Mouse (Mus musculus): ENCODE results near the gene Ngly1. TPM values are rescaled to one million over a fixed set of nuclear protein-coding genes. Genes with fewer than 3 reads are reported as not detected.

Ngly1 gene
- polyA plus RNA-seq, 1 experiment from 2014 or later: 30.4 TPM

GRCm38 (mm10) chr14:16245127-16245526, 4.0 kb upstream of the Ngly1 start:
- no peaks in the 10 kb centered on the region for H3K27me3 ChIP-seq (ENCODE audit: insufficient read depth, low read length)
- ATAC-seq (ENCODE audit: insufficient read depth) (no peak), DNase-seq (no peak)

DNA sequence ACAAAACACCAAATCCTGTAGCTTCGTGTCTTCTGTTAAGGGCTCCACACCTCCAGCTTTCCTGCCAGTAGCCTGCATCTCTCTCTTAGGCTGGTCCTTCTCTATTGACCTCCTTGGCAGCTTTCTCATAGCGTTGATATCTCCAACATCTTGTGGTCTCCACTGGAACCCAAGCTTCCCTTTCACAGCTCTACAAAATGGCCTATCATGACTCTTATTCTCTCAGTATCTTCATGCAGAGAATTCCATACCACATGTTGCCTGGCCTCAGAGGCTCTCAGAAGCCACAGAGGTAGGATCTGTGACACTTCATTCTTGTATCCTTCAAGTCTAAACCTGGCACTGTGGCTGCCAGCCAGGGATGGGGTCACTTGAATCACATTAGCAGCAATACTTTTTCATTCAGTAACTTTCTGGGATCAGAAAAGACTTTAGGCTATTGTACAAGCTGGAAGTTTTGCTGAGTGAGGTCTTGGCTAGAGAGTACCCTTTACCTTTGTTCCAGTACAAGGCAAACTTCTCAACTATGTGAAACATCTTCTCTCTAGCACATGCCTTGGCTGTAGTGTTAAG, 2.7 kb upstream of the Ngly1 start:
- Histone ChIP-seq H3K9ac (no peak overlapping the region), H3K9me3 (ENCODE audit: low read depth, low read length) (no peaks in the 10 kb centered on the region), H3K36me3 (ENCODE audit: insufficient read depth) (no peaks in the 10 kb centered on the region), H3K4me1 (ENCODE audit: insufficient read depth) (peaks cover 13% of the 10 kb centered on the region), H3K4me2 (no peak overlapping the region), H3K27ac (ENCODE audit: low read depth) (no peak overlapping the region), H3K4me3 (ENCODE audit: low read depth, low read length) (no peak overlapping the region), H3K27me3 (ENCODE audit: insufficient read depth, low read length) (no peaks in the 10 kb centered on the region)
- no peak for TF ChIP-seq CTCF (IDR thresholded peaks at IDR 0.05; ENCODE audit: low read depth)
- DNase-seq (no peak), ATAC-seq (ENCODE audit: insufficient read depth) (no peak)
- WGBS: 82% methylated on average over 2 of the region's 2 CpGs

More at GRCm38 (mm10) chr14:16245127-16245526, 4.0 kb upstream of the Ngly1 start:
- Histone ChIP-seq H3K4me2 (no peak overlapping the region), H3K9ac (no peak overlapping the region), H3K4me3 (ENCODE audit: low read depth, low read length) (no peak overlapping the region), H3K27ac (ENCODE audit: low read depth) (no peak overlapping the region), H3K9me3 (ENCODE audit: low read depth, low read length) (no peaks in the 10 kb centered on the region), H3K4me1 (ENCODE audit: insufficient read depth) (peaks cover 8% of the 10 kb centered on the region), H3K36me3 (ENCODE audit: insufficient read depth) (no peaks in the 10 kb centered on the region)
- WGBS: 44% methylated on average over 1 of the region's 1 CpGs
- TF ChIP-seq CTCF (IDR thresholded peaks at IDR 0.05; ENCODE audit: low read depth): no peak

GRCm38 (mm10) chr14:16248135-16248534, 945 bp upstream of the Ngly1 start:
- Histone ChIP-seq H3K36me3 (ENCODE audit: insufficient read depth) (no peaks in the 10 kb centered on the region), H3K4me3 (ENCODE audit: low read depth, low read length) (peak overlapping the region; percentile 67; the same call in 1 of the 2 replicates), H3K9ac (no peak overlapping the region), H3K27ac (ENCODE audit: low read depth) (no peak overlapping the region), H3K27me3 (ENCODE audit: insufficient read depth, low read length) (no peaks in the 10 kb centered on the region), H3K9me3 (ENCODE audit: low read depth, low read length) (no peaks in the 10 kb centered on the region), H3K4me2 (peak overlapping the region; percentile 86), H3K4me1 (ENCODE audit: insufficient read depth) (peaks cover 13% of the 10 kb centered on the region)
- WGBS: 66% methylated on average over 3 of the region's 3 CpGs
- no peak for TF ChIP-seq CTCF (IDR thresholded peaks at IDR 0.05; ENCODE audit: low read depth)
- ATAC-seq (ENCODE audit: insufficient read depth): no peak
- DNase-seq: no peak

DNA sequence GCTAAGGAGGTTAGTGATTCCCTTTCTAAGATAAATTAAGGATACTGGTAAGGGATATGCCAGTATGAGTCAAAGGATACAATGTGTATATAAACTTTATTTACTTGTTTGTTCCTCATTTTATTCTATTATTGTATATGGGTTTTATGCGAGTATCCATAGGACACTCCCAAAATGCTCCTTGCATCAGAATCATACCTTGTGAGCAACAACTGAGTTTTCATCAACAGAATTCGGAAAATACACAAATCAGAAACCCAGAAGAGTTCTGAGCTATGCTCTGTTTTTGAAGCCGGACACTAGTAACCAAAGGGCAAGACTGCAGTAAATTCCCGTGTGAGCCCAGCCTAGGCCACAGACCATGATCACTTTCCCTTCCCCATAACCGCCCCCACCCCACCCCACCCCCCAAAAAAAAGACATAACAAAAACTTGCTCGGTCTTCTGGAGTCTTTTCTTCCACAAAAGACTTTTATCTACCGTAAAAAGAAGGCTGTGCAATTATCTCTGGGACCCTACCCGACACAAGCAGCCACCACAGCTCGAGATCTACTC, 400 bp upstream of the Ngly1 start:
- TF ChIP-seq CTCF (IDR thresholded peaks at IDR 0.05; ENCODE audit: low read depth): no peak
- no peaks in the 10 kb centered on the region for H3K9me3 ChIP-seq (ENCODE audit: low read depth, low read length)
- peaks cover 11% of the 10 kb centered on the region for H3K4me1 ChIP-seq (ENCODE audit: insufficient read depth)
- WGBS: 11% methylated on average over 9 of the region's 9 CpGs
- H3K4me3 ChIP-seq (ENCODE audit: low read depth, low read length): peak overlapping the region; percentile 67
- ATAC-seq (ENCODE audit: insufficient read depth): peak; percentile 32
- H3K27me3 ChIP-seq (ENCODE audit: insufficient read depth, low read length): no peaks in the 10 kb centered on the region
- peak overlapping the region; percentile 86 for H3K4me2 ChIP-seq
- no peak overlapping the region for H3K27ac ChIP-seq (ENCODE audit: low read depth)
- peak overlapping the region; percentile 96 for H3K9ac ChIP-seq
- peak; percentile 5 for DNase-seq
- H3K36me3 ChIP-seq (ENCODE audit: insufficient read depth): no peaks in the 10 kb centered on the region

GRCm38 (mm10) chr14:16250099-16250498, 1.0 kb downstream of the Ngly1 start:
- DNase-seq (no peak), ATAC-seq (ENCODE audit: insufficient read depth) (no peak)
- peak overlapping the region; percentile 67 for H3K4me3 ChIP-seq (ENCODE audit: low read depth, low read length)
- no peaks in the 10 kb centered on the region for H3K27me3 ChIP-seq (ENCODE audit: insufficient read depth, low read length)
- WGBS: 62% methylated on average over 3 of the region's 3 CpGs
- TF ChIP-seq CTCF (IDR thresholded peaks at IDR 0.05; ENCODE audit: low read depth): no peak
- H3K9me3 ChIP-seq (ENCODE audit: low read depth, low read length): no peaks in the 10 kb centered on the region
- no peak overlapping the region for H3K27ac ChIP-seq (ENCODE audit: low read depth)
- H3K9ac ChIP-seq: peak overlapping the region; percentile 96
- H3K36me3 ChIP-seq (ENCODE audit: insufficient read depth): peaks cover under 1% of the 10 kb centered on the region; the same call in 1 of the 2 replicates
- peaks cover 9% of the 10 kb centered on the region for H3K4me1 ChIP-seq (ENCODE audit: insufficient read depth)
- peak overlapping the region; percentile 86 for H3K4me2 ChIP-seq

DNA sequence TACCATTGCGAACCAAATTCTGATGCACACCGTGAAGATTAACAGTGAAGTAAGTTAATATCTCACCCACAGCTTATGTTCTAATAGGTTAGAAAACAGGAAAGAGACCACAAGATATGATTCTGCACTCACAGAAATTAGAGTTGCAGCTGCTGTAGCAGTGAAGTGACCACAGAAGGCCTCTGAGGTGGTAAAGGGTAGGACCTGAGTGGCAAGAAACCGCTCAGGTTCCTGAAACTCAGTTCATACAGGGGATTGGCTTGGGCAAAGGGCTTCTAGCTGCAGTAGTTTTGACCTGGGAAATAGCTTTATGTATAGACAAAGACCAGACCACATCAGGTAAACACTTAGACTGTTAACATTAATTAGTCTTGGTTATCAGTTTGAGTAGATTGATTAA, 6.7 kb downstream of the Ngly1 start:
- Histone ChIP-seq H3K4me2 (no peak overlapping the region), H3K27ac (ENCODE audit: low read depth) (no peak overlapping the region), H3K9ac (no peak overlapping the region), H3K4me3 (ENCODE audit: low read depth, low read length) (no peak overlapping the region), H3K27me3 (ENCODE audit: insufficient read depth, low read length) (no peaks in the 10 kb centered on the region), H3K36me3 (ENCODE audit: insufficient read depth) (peaks cover 16% of the 10 kb centered on the region), H3K9me3 (ENCODE audit: low read depth, low read length) (no peaks in the 10 kb centered on the region), H3K4me1 (ENCODE audit: insufficient read depth) (peaks cover 3% of the 10 kb centered on the region; the same call in 1 of the 2 replicates)
- ATAC-seq (ENCODE audit: insufficient read depth) (no peak), DNase-seq (no peak)
- TF ChIP-seq CTCF (IDR thresholded peaks at IDR 0.05; ENCODE audit: low read depth): no peak
- 92% methylated on average over 3 of the region's 3 CpGs for WGBS

GRCm38 (mm10) chr14:16256209-16256608, 7.1 kb downstream of the Ngly1 start:
- ATAC-seq (ENCODE audit: insufficient read depth) (peak; percentile 21; the same call in 1 of the 2 replicates), DNase-seq (peak; percentile 37)
- no peaks in the 10 kb centered on the region for H3K9me3 ChIP-seq (ENCODE audit: low read depth, low read length)
- WGBS: 44% methylated on average over 2 of the region's 2 CpGs
- H3K36me3 ChIP-seq (ENCODE audit: insufficient read depth): peaks cover 18% of the 10 kb centered on the region
- no peak for TF ChIP-seq CTCF (IDR thresholded peaks at IDR 0.05; ENCODE audit: low read depth)
- no peaks in the 10 kb centered on the region for H3K27me3 ChIP-seq (ENCODE audit: insufficient read depth, low read length)
- no peak overlapping the region for H3K27ac ChIP-seq (ENCODE audit: low read depth)
- H3K9ac ChIP-seq: no peak overlapping the region
- no peak overlapping the region for H3K4me2 ChIP-seq
- H3K4me1 ChIP-seq (ENCODE audit: insufficient read depth): peaks cover under 1% of the 10 kb centered on the region; the same call in 1 of the 2 replicates
- H3K4me3 ChIP-seq (ENCODE audit: low read depth, low read length): no peak overlapping the region

Measured in lung, embryonic 14.5 days (tissue).